Mouse (Mus musculus): ENCODE data around the gene Cd244a. TPM values are rescaled to one million over a fixed set of nuclear protein-coding genes. Genes with fewer than 3 reads are reported as not detected.

Cd244a gene
- total and polyA plus RNA-seq, 3 experiments: not detected

DNA sequence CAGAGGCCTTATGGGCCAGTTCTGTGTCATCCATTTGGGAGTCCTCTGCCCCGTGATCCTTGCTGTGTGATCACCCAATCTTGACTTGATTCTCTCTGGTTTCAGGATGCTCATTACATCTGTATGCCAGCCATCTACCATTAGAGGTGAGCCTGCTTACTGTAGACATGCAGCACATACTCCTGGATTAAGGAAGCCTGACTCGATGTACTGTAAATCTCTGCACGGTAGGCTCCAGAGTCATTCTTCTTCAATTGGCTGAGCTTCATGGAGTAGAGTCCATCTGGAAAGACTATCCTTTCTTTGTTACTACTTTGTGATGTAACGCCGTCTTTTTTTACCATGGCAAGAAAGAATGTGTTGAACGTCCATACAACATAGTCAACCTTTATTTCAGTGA lies 81.8 kb downstream of the Cd244a start:
- Histone ChIP-seq H3K79me2 (ENCODE audit: control insufficient read depth, insufficient read depth, low read length, poor library complexity) (no peaks in the 10 kb centered on the region), H3K9me3 (replicated peaks; ENCODE audit: insufficient read depth, low read length) (no peaks in the 10 kb centered on the region), H3K27me3 (ENCODE audit: control insufficient read depth in 1 of 2, insufficient read depth in 2 of 2, low read length in 2 of 2) (no peaks in the 10 kb centered on the region; a peak in 1 of 4 replicates), H3K9ac (ENCODE audit: control insufficient read depth, low read depth, low read length, poor library complexity, severe bottlenecking) (no peak overlapping the region), H3K4me1 (ENCODE audit: control insufficient read depth in 1 of 2, insufficient read depth in 2 of 2, low read length in 2 of 2) (peaks cover 4 to 11% of the 10 kb centered on the region in 2 experiments; a peak in 3 of 4 replicates), H3K27ac (ENCODE audit: control insufficient read depth, low read depth, low read length) (no peak overlapping the region), H3K36me3 (ENCODE audit: control insufficient read depth in 1 of 2, insufficient read depth in 2 of 2, low read length in 2 of 2) (peaks cover 0 to 8% of the 10 kb centered on the region in 2 experiments; a peak in 2 of 4 replicates), H3K4me3 (ENCODE audit: control insufficient read depth in 1 of 2, insufficient read depth in 1 of 2, low read depth in 2 of 2, low read length in 2 of 2) (no peak overlapping the region)
- DNase-seq (ENCODE audit: low read depth, low spot score): no peak
- TF ChIP-seq EP300 (IDR thresholded peaks at IDR 0.05; ENCODE audit: low read depth in 1 of 2, low read length in 2 of 2): no peak
- TF ChIP-seq POLR2AphosphoS5 (IDR thresholded peaks at IDR 0.05; ENCODE audit: borderline replicate concordance, low read depth, low read length): no peak
- no peak for TF ChIP-seq USF2 (IDR thresholded peaks at IDR 0.05; ENCODE audit: borderline replicate concordance in 1 of 2, insufficient read depth in 1 of 2, low read depth in 1 of 2, low read length in 2 of 2)
- TF ChIP-seq GATA1 (IDR thresholded peaks at IDR 0.05; ENCODE audit: low read depth, low read length): no peak
- no peak for TF ChIP-seq RCOR1 (IDR thresholded peaks at IDR 0.05; ENCODE audit: low read depth, low read length)
- no peak for TF ChIP-seq RAD21 (IDR thresholded peaks at IDR 0.05; ENCODE audit: low read depth, low read length)
- no peak for TF ChIP-seq MAFK (IDR thresholded peaks at IDR 0.05; ENCODE audit: borderline replicate concordance, low read depth, low read length)
- no peak for TF ChIP-seq NELFE (IDR thresholded peaks at IDR 0.05; ENCODE audit: low read depth, low read length)
- TF ChIP-seq POLR2A (IDR thresholded peaks at IDR 0.05; ENCODE audit: control insufficient read depth in 1 of 2, insufficient read depth in 1 of 2, low read depth in 1 of 2, low read length in 2 of 2, poor library complexity in 1 of 2): no peak
- TF ChIP-seq ZC3H11A (IDR thresholded peaks at IDR 0.05; ENCODE audit: low read depth, low read length): no peak
- TF ChIP-seq CHD1 (IDR thresholded peaks at IDR 0.05; ENCODE audit: low read depth, low read length): no peak
- TF ChIP-seq MEF2A (IDR thresholded peaks at IDR 0.05; ENCODE audit: extremely low read depth, insufficient replicate concordance, low read depth, low read length, poor library complexity, severe bottlenecking): no peak
- TF ChIP-seq SIN3A (IDR thresholded peaks at IDR 0.05; ENCODE audit: low read length): no peak
- no peak for TF ChIP-seq ZKSCAN1 (IDR thresholded peaks at IDR 0.05; ENCODE audit: low read depth, low read length)
- no peak for TF ChIP-seq MAX (IDR thresholded peaks at IDR 0.05; ENCODE audit: low read length)
- TF ChIP-seq CTCF (IDR thresholded peaks at IDR 0.05 in 2 of 3, conservative IDR thresholded peaks at IDR 0.05 in 1 of 3; ENCODE audit: control insufficient read depth in 1 of 3, insufficient read depth in 1 of 3, low read depth in 2 of 3, low read length in 3 of 3, poor library complexity in 1 of 3, severe bottlenecking in 1 of 3): no peak

DNA sequence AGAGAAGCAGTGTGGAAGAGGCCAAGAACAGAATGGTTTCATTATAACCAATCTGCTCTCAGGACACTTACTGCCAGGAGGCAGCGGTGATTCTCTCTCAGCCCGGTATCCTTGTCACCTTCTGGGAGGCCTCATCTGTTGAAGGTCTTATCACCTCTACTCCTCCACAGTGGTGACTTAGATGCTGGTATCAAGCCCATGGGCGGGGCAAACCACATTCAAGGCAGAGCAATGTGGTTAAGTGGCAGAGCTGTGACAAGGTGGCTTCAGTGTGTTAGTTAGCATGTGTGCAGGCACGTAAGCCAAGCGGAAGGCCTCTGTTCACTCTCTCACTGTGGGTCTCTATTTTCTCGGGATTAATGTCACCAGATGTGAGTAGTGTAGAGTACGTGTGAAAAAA lies 84.6 kb downstream of the Cd244a start:
- peaks cover 4 to 7% of the 10 kb centered on the region in 2 experiments; a peak in 3 of 4 replicates for H3K4me1 ChIP-seq (ENCODE audit: control insufficient read depth in 1 of 2, insufficient read depth in 2 of 2, low read length in 2 of 2)
- peak; percentile 95 for DNase-seq (ENCODE audit: low read depth, low spot score)
- H3K36me3 ChIP-seq (ENCODE audit: control insufficient read depth in 1 of 2, insufficient read depth in 2 of 2, low read length in 2 of 2): peaks cover 0 to 8% of the 10 kb centered on the region in 2 experiments; a peak in 2 of 4 replicates
- no peaks in the 10 kb centered on the region; a peak in 1 of 4 replicates for H3K27me3 ChIP-seq (ENCODE audit: control insufficient read depth in 1 of 2, insufficient read depth in 2 of 2, low read length in 2 of 2)
- H3K27ac ChIP-seq (ENCODE audit: control insufficient read depth, low read depth, low read length): peak overlapping the region; percentile 20
- H3K4me3 ChIP-seq (ENCODE audit: control insufficient read depth in 1 of 2, insufficient read depth in 1 of 2, low read depth in 2 of 2, low read length in 2 of 2): peak overlapping the region in 1 of 2 experiments; percentile 9; a peak in 1 of 4 replicates
- H3K9ac ChIP-seq (ENCODE audit: control insufficient read depth, low read depth, low read length, poor library complexity, severe bottlenecking): peak overlapping the region; percentile 24; the same call in 1 of the 2 replicates
- H3K79me2 ChIP-seq (ENCODE audit: control insufficient read depth, insufficient read depth, low read length, poor library complexity): no peaks in the 10 kb centered on the region
- H3K9me3 ChIP-seq (replicated peaks; ENCODE audit: insufficient read depth, low read length): no peaks in the 10 kb centered on the region
- TF ChIP-seq TBP (IDR thresholded peaks at IDR 0.05; ENCODE audit: low read depth, low read length) (peak; percentile 64), EP300 (IDR thresholded peaks at IDR 0.05; ENCODE audit: low read depth in 1 of 2, low read length in 2 of 2) (peak; percentile 85 to 93), UBTF (IDR thresholded peaks at IDR 0.05; ENCODE audit: borderline replicate concordance, insufficient read depth, low read depth, low read length) (no peak), MEF2A (IDR thresholded peaks at IDR 0.05; ENCODE audit: extremely low read depth, insufficient replicate concordance, low read depth, low read length, poor library complexity, severe bottlenecking) (no peak), ZNF384 (IDR thresholded peaks at IDR 0.05; ENCODE audit: low read depth, low read length) (no peak), NRF1 (IDR thresholded peaks at IDR 0.05; ENCODE audit: insufficient read depth, low read depth, low read length, poor library complexity, severe bottlenecking) (no peak), CTCF (IDR thresholded peaks at IDR 0.05 in 2 of 3, conservative IDR thresholded peaks at IDR 0.05 in 1 of 3; ENCODE audit: control insufficient read depth in 1 of 3, insufficient read depth in 1 of 3, low read depth in 2 of 3, low read length in 3 of 3, poor library complexity in 1 of 3, severe bottlenecking in 1 of 3) (no peak), NELFE (IDR thresholded peaks at IDR 0.05; ENCODE audit: low read depth, low read length) (peak; percentile 23; the same call in 1 of the 2 replicates), CHD2 (IDR thresholded peaks at IDR 0.05; ENCODE audit: low read length) (no peak), MYB (IDR thresholded peaks at IDR 0.05; ENCODE audit: low read depth, low read length) (no peak), MYC (IDR thresholded peaks at IDR 0.05; ENCODE audit: low read depth, low read length) (peak; percentile 30; the same call in 1 of the 2 replicates), MXI1 (IDR thresholded peaks at IDR 0.05; ENCODE audit: low read depth, low read length) (peak; percentile 76), GATA1 (IDR thresholded peaks at IDR 0.05; ENCODE audit: low read depth, low read length) (peak; percentile 96), POLR2AphosphoS2 (IDR thresholded peaks at IDR 0.05; ENCODE audit: low read length) (no peak), RCOR1 (IDR thresholded peaks at IDR 0.05; ENCODE audit: low read depth, low read length) (peak; percentile 91), ELF1 (IDR thresholded peaks at IDR 0.05; ENCODE audit: low read depth, low read length) (no peak), GABPA (IDR thresholded peaks at IDR 0.05; ENCODE audit: low read depth, low read length) (no peak), ZKSCAN1 (IDR thresholded peaks at IDR 0.05; ENCODE audit: low read depth, low read length) (no peak), SIN3A (IDR thresholded peaks at IDR 0.05; ENCODE audit: low read length) (peak; percentile 76), SMC3 (IDR thresholded peaks at IDR 0.05; ENCODE audit: low read depth, low read length) (no peak), POLR2A (IDR thresholded peaks at IDR 0.05; ENCODE audit: control insufficient read depth in 1 of 2, insufficient read depth in 1 of 2, low read depth in 1 of 2, low read length in 2 of 2, poor library complexity in 1 of 2) (peak; percentile 30 to 35; a peak in 1 of 4 replicates), POLR2AphosphoS5 (IDR thresholded peaks at IDR 0.05; ENCODE audit: borderline replicate concordance, low read depth, low read length) (no peak)
